Mouse (Mus musculus) kidney, postnatal 14 days (tissue): Measurements from ENCODE around the gene Wfdc1.

ENCODE experiments used
- DNase-seq: peaks from one replicate; pipeline ENCODE4 v3.0.0; 2022; ENCODE audit warnings: mixed read lengths

Gene Wfdc1

DNA sequence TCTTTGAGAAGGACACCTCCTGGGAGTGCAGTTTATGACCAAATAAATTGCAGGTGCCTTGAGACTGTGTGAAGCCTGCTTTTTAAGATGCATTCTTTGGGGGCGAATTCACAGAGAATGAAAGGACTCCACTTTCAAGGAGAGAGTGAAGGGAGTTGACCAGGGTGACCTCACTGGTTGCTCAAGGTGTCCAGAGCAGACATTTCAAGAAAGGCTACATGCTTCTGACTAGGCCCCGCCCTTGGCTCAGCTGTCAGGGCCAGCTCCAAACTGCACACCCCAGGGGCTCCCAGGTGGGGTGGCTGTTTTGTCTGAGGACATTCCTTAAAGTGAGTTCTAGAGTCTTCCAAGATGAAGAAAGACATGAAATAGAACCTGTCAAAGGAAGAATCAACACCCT, 31.0 kb downstream of the Wfdc1 start:
- no peak for DNase-seq

DNA sequence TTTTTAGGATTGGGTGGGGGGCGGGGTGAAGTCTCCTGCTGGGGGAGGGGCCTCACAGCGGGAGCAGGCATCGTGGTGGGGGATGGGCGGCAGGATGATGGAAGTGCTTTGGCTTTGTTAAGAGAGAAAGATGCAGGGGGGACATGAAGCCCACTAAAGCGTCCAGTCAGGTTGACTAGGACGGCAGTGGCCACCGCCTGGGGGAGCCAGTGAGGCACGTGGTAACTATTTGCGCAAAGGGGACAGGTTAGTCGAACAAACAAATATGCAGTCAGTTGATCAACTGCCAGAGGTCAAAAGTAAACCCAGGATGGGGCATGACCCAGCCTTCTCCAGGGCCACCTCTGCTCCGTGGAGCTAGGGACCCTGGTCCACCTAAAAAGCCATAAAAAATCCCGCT, 32.8 kb downstream of the Wfdc1 start:
- peak; percentile 61 for DNase-seq

DNA sequence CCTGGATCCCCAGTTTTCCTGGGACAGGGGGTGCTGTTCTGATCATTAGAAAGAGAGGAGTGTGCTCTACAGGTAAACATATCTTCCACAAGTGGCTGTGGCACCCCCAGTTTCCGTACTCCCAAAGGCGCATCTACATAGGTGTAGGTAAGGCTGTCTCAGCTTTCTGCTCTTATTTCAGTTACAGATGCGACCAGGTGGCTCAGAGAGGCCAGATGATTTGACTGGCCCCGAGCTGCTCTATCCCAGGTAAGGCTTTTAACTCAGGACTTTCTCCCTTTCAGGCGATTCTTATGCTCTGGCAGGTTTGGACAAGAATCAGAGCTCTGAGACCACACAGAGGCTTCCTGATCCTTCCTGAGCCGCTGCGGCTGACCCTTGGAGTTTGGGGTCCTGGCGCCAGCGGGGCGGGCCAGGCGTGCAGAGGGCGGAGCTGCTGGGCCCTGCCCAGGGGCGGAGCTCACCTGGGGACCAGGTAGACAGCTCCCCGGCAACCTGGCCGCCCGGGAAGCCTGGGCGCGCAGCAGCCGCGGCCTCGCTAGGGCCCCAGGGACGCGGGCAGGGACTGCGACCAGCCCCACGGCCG, 33.5 kb downstream of the Wfdc1 start, which contains the start of gene Atp2c2:
TSS of gene Atp2c2 (plus strand) at position 461 of the 586 bp plus-strand sequence.
- peak; percentile 68 for DNase-seq

DNA sequence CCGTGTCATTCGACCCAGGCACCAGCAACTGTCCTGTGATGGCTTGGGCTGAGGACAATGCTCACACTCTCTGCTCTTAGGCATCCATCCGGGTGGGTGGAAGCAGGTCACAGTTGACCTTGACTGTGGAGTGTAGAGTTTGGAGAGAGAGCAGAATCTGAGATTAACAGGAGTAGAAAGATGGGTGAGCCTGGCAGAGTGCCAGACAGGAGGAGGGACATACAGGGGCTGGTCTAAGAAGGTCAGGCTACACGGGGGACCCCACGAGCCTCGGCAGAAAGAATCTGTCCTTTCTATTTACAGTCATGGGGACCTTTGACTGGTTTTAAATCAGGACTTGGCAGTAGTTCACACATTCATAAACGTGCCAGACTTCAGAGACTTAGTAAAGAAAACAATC, 36.8 kb downstream of the Wfdc1 start:
- peak; percentile 18 for DNase-seq

- no peak for DNase-seq
Observed at GRCm38 (mm10) chr8:119707146-119707545, 41.0 kb downstream of the Wfdc1 start.

- no peak for DNase-seq
Observed at GRCm38 (mm10) chr8:119708471-119708870, 42.3 kb downstream of the Wfdc1 start.

- no peak for DNase-seq
Observed at GRCm38 (mm10) chr8:119708878-119709702, 42.9 kb downstream of the Wfdc1 start.

GRCm38 (mm10) chr8:119709703-119710093, 43.5 kb downstream of the Wfdc1 start:
- no peak for DNase-seq

DNA sequence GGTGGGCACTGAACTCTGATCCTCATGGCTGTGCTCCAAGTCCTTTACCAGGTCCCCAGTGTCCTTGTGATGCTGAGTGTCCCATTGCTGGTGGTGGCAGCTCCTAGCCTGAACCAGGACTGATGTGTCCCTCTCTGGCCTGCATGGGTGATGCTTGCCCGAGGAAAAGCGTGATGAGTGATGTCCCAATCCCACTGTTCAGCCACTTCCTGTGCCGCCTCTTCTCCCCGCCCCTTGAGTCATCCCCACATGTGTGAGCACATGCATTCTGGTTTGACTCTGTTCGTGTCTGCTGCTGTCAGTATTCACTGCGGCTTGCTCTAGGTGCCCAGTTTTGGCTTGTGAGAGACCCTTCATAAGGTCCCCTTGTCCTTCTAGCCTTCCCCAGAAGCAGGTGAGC, 46.1 kb downstream of the Wfdc1 start:
- DNase-seq: no peak

DNA sequence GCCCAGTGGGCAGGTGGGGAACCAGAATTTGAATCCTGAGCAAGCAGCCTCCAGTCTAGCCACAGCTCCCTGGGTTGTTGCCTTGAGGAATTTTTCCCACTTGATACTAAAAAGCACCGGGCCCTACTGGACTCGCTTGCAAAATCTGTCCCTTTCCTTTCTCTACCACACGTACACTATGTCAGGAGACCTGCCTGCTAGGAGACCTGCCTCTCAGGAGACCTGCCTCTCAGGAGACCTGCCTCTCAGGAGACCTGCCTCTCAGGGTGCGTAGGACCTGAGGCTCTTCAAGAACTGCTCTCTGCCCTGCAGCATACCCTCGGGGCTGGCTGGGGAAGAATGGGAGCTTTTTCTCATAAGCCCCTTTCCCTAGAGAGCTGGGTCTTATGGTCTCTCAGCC, 47.3 kb downstream of the Wfdc1 start:
- no peak for DNase-seq

DNA sequence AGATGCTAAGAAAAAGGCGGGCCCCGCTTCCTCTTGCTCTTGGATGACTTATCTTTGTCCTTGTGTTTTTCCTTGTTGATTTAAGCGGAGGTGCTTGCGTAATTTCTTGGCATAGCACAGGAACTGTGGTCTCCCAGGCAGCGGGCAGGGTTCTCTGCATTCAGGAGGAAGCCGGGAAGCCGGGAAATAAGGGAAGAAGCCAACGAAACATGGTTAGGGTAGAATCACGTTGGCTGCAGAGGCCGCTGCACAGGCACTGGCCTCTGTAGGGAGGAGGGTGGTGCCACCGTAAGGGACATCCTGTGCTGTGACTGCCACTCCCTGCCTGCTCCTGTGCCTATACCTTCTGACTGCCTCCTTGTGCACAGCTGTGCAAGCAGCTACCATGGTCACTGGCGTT, 49.1 kb downstream of the Wfdc1 start:
- DNase-seq: peak; percentile 66

DNA sequence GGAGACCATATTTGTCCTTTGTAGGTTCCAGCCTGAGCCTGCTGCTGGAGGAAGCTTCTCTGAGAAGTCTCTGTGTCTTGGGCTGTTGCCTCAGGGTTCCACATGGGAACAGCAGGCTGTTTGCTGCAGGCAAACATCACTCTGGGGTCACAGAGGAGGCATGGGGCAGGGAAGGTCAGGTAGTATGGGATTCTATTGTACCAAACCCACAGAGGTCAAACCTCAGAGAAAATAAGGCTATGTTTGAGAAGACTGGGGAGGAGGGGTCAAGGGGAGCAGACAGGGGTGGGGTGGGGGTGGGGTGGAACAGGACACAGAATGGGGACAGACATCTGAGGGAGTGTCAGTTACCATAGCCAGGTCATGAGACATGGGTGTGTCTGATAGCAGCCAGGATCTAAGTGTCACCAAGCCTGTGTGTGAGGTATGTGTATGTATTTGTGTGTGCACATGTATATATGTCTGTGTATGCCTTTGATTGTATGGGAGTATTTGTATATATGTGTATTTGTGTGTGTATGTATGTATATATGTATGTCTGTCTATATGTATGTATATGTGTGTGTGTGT, 50.6 kb downstream of the Wfdc1 start:
- no peak for DNase-seq

- DNase-seq: no peak
Observed at GRCm38 (mm10) chr8:119717765-119718164, 51.6 kb downstream of the Wfdc1 start.

- no peak for DNase-seq
Observed at GRCm38 (mm10) chr8:119719011-119719501, 52.9 kb downstream of the Wfdc1 start.

- no peak for DNase-seq
Observed at GRCm38 (mm10) chr8:119722348-119722747, 56.2 kb downstream of the Wfdc1 start.

DNA sequence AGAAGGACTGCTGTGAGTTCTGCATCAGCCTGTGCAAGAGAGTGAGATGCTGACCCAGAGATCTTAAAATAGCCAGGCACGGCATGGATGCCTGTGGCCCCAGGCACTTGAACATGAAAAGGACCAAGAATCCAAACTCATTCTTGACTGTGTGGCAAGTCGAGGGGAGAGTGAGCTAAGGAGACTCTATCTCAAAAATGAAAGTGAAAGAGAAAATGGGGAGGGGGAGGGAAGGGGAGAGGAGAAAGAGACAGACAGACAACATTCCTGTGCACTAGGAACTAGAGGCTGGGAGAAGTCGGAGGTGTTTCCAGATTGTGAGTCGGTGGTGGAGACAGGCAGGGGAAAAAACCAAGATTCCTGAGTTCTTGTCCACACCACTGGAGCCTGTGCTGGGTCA, 57.5 kb downstream of the Wfdc1 start:
- DNase-seq: no peak

GRCm38 (mm10) chr8:119724596-119724995, 58.4 kb downstream of the Wfdc1 start:
- DNase-seq: no peak

DNA sequence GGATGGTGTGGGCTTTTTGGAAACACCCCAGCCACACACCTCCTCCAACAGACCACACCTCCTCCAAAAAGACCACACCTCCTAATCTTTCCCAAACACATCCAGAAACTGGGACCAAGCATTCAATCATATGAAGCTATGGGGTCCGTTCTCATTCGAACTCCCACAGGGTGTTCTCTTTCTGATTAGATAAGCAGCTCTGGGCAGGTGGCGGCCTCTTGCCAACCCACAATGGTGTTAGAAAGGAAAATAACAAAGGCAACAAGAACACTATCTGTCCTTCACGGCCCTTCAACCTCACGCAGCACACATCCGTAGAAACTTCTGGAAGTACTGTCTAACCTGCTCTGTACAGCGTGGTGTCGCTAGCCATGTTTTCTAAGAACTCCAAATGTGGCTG, 60.9 kb downstream of the Wfdc1 start:
- DNase-seq: no peak

DNA sequence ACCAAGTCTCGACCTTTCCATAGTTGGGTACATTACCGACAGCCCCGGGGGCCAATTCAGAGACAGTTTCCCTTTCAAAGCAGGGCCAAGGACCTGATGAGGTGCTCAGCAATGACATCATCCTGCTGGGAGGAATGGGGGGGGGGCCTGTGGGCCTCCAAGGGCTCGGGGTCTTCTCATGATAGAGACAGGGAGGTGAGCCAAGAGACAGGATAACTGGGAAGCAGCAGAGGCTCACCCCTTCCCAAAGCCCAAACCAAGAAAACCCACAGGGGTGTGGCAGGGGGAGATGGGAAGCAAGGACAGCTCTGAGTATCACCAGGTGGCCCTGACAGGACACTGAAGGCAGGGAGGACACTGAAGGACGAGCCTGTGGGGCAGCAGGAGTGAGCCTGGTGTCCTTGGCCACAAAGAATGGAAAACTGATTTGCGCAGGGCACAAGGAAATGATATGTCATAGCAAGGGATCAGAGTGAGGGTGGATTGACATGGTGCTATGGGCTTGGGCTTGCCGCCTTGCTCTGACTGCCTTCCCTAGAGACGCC, 62.3 kb downstream of the Wfdc1 start:
- no peak for DNase-seq

DNA sequence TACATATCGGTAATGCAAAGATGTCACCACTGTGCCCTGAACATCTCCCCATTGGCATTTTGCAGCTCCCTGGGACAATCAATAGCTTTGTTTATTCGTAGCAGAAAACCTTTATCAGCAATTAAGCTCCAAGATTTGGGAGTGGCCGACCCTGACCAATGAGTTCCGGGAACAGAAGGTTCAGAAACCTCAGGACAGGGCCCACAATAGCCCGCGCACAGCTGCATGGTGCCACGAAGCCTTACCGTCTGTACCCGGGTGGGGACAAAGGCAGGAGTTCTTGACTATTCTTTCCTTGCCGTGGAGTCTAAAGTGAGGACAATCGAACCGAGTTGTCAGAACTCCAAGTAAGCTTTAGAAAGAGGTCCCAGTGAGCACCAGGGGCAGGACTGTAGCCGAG, 65.9 kb downstream of the Wfdc1 start:
- DNase-seq: no peak

DNA sequence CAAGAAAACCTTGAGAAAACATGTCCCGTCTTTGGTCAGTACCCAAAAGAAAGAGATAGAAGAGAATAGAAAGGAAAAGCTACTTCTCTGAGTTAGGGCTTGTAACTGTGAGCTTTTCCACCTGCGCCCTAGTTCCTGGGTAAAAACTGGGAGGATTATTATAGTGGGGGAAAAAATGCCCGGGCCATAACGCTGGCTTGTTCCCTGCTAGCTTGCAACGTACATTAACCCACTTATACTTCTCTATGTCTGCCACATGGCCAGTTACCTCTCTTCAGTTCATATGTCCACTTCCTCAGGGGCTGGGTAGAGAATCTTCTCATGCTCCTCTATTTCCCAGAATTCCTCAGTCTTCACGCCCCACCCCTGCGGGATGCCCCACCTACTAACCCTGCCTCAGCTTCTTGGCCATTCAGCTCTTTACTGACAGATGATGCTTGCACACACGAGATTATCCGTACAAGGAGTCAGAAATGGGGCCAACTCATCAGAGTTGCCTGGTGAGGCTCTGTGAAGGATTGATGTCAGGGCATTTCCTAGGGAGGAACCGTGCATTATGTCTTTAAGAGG, 70.3 kb downstream of the Wfdc1 start:
- no peak for DNase-seq

DNA sequence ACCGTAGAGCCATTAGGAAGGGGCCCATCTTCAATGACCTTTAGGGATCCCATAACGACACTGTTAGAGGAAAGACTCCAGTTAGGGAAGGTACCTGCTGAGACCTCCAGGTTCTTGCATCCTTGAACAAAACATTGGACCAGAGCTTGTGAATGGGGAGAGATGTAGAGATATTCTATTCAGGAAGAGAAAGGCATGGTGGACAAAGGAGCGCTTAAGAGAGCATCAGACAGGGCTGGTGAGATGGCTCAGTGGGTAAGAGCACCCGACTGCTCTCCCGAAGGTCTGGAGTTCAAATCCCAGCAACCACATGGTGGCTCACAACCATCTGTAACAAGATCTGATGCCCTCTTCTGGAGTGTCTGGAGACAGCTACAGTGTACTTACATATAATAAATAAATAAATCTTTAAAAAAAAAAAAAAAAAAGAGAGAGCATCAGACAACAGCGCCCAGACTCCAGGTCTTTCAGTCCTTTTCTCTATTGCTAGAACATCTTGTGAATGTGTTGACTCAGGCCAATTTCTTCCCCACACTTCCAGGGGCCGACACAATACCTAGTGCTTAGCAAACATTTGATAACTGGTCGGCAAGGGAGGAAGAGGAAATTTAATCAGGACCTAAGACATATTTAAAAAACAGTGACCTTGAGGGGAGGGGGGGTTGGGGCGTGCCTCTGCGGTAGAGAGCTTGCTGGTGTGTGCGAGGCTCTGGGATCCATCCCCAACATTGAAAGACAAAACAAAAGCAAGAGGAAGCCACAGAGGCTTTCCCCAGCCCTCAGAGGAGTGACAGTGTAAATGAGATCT, 71.1 kb downstream of the Wfdc1 start:
- no peak for DNase-seq
